Mouse (Mus musculus): ENCODE data around the gene Fyttd1.

GRCm38 (mm10) chr16:32866713-32867112 is 10.6 kb upstream of the Fyttd1 start:
- TF ChIP-seq POLR2A (IDR thresholded peaks at IDR 0.05; ENCODE audit: insufficient read length, low read depth) = no peak
- no peak for TF ChIP-seq SRF (IDR thresholded peaks at IDR 0.05; ENCODE audit: control insufficient read depth, insufficient read length, low read depth)
- TF ChIP-seq REST (IDR thresholded peaks at IDR 0.05; ENCODE audit: insufficient read depth, insufficient read length) = no peak
- TF ChIP-seq TCF12 (IDR thresholded peaks at IDR 0.05; ENCODE audit: insufficient read depth, poor library complexity, severe bottlenecking) = no peak
- no peak for TF ChIP-seq MYOG (IDR thresholded peaks at IDR 0.05; ENCODE audit: control insufficient read depth in 1 of 3, insufficient read depth in 1 of 3, insufficient read length in 2 of 3, low read depth in 2 of 3)
- no peak for TF ChIP-seq USF1 (IDR thresholded peaks at IDR 0.05; ENCODE audit: low read depth)
- TF ChIP-seq E2F4 (IDR thresholded peaks at IDR 0.05; ENCODE audit: insufficient read depth) = no peak
